Mouse (Mus musculus) heart, adult 2 months (tissue): Measurements from ENCODE around the gene Polr3c. TPM values are rescaled to one million over a fixed set of nuclear protein-coding genes. Genes with fewer than 3 reads are reported as not detected.
A peak's percentile ranks its signal among the peaks of the same experiment; 100 is the strongest.

ENCODE experiments used
- DNase-seq, 2 experiments: peaks; one replicate each; pipeline ENCODE4 v3.0.0; 2021
- H3K27ac ChIP-seq: fragments of 200-600 bp; 2 replicates; pipeline ENCODE4 v1.8.1; 2022
- H3K27me3 ChIP-seq: fragments of 200-500 bp; 2 replicates; pipeline ENCODE4 v1.6.1; 2012; ENCODE audit warnings: mild to moderate bottlenecking, low read length, inconsistent platforms, mixed read lengths; ENCODE audit not compliant: control insufficient read depth, insufficient read depth
- H3K36me3 ChIP-seq: fragments of 200-500 bp; 2 replicates; pipeline ENCODE4 v1.6.1; 2012; ENCODE audit warnings: low read length, inconsistent platforms; ENCODE audit not compliant: control insufficient read depth, insufficient read depth
- H3K4me1 ChIP-seq: fragments of 200-500 bp; 2 replicates; pipeline ENCODE4 v1.6.1; 2011; ENCODE audit warnings: low read length; ENCODE audit not compliant: control insufficient read depth, insufficient read depth
- H3K4me3 ChIP-seq: fragments of 200-600 bp; 2 replicates; pipeline ENCODE4 v1.8.1; 2022
- H3K79me2 ChIP-seq: fragments of 200-500 bp; replicated peaks from 2 replicates; pipeline ENCODE4 v1.6.1; 2012; ENCODE audit warnings: mild to moderate bottlenecking, inconsistent platforms, low read length, moderate library complexity, mixed read lengths; ENCODE audit not compliant: control insufficient read depth, insufficient read depth
- H3K9ac ChIP-seq: fragments of 200-500 bp; 2 replicates; pipeline ENCODE4 v1.6.1; 2012; ENCODE audit warnings: low read depth, mild to moderate bottlenecking, control low read depth, inconsistent platforms, low read length, mixed read lengths
- CTCF ChIP-seq: fragments of 200-600 bp; IDR thresholded peaks from 2 replicates; pipeline ENCODE4 v1.8.1; 2022; ENCODE audit warnings: antibody characterized with exemption, mild to moderate bottlenecking, moderate library complexity
- EP300 ChIP-seq: fragments of 200-500 bp; IDR thresholded peaks from 2 replicates; pipeline ENCODE4 v1.6.1; 2011; ENCODE audit warnings: low read depth, low read length, control low read depth; ENCODE audit not compliant: insufficient read depth
- POLR2A ChIP-seq: fragments of 200-500 bp; IDR thresholded peaks from 2 replicates; pipeline ENCODE4 v1.6.1; 2011; ENCODE audit warnings: mild to moderate bottlenecking, low read depth, low read length, control low read depth; ENCODE audit not compliant: insufficient read depth
- WGBS: fragments of 180-500 bp; shearing (Covaris S2); methylation state at CpG from one replicate; pipeline ENCODE4 v1.1.7; 2018; 5-methylcytosine and 5-hydroxymethylcytosine counted together
- intact Hi-C: fragments of 180-260 bp; cut with DNase I; formaldehyde crosslinking; loops from one replicate; pipeline ENCODE4 v1.15.1; 2025
- polyA plus RNA-seq: library from polyadenylated mRNA; depleted of rRNA; stranded (reverse); fragments of >200 nt; gene quantifications from 2 replicates; pipeline ENCODE4 v1.2.3, GENCODE M21; 2012
- total RNA-seq, 2 experiments: library from RNA; stranded (reverse); gene quantifications; 2 replicates each; pipeline ENCODE4 v1.2.3; 2021

Gene Polr3c
- total and polyA plus RNA-seq, 3 experiments = 21.2 to 24.4 (median 22.4) TPM

DNA sequence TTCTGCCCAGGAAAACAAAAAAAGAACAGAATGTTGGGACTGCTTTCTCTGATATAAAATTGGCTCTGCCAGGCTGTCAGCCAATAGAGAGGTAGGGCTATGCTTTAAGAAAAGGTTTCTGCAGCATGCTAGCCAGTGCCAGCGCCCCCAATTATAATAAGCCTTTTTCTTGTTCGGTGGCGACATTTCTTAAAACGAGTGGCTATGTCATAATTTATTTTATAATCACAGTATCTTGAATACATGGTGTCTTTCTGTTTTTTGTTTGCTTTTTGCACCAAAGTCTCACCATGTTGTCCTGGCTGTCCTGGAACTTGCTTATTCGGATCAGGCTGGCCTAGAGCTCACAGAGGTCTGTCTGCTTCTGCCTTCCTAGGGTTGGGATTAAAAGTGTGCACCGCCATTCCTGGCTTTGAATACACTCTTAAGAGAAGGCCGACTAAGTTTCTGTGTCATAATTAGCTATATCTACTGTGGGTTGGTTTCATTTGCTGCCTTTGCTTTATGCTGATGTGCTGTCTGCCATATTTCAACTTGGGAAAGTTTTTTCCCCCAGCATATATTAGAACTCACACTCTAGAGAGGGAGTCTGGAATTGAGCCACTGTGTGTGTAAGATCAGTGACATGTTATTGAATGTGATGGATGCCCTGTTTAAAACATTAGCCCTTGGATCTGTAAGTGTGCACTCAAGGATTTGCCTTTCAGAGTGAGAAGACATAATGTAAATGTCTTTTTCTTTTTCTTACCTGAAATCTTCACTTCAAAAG lies 1.4 kb upstream of the Polr3c start:
- no peak for DNase-seq
- H3K9ac ChIP-seq = peak overlapping the region; percentile 96; the same call in 1 of the 2 replicates
- H3K27ac ChIP-seq = peak overlapping the region; percentile 90
- no peaks in the 10 kb centered on the region for H3K27me3 ChIP-seq
- intact Hi-C loops = loop anchor here (5.0 kb wide), 2 partner anchors 33 to 83 kb away; no protein-coding TSS in a partner anchor
- H3K4me1 ChIP-seq = peaks cover 2% of the 10 kb centered on the region
- H3K36me3 ChIP-seq = peaks cover 13% of the 10 kb centered on the region
- TF ChIP-seq CTCF (no peak), EP300 (no peak), POLR2A (no peak)
- WGBS = 34% methylated on average over 7 of the region's 7 CpGs
- peaks cover 11% of the 10 kb centered on the region for H3K79me2 ChIP-seq
- H3K4me3 ChIP-seq = peak overlapping the region; percentile 98

DNA sequence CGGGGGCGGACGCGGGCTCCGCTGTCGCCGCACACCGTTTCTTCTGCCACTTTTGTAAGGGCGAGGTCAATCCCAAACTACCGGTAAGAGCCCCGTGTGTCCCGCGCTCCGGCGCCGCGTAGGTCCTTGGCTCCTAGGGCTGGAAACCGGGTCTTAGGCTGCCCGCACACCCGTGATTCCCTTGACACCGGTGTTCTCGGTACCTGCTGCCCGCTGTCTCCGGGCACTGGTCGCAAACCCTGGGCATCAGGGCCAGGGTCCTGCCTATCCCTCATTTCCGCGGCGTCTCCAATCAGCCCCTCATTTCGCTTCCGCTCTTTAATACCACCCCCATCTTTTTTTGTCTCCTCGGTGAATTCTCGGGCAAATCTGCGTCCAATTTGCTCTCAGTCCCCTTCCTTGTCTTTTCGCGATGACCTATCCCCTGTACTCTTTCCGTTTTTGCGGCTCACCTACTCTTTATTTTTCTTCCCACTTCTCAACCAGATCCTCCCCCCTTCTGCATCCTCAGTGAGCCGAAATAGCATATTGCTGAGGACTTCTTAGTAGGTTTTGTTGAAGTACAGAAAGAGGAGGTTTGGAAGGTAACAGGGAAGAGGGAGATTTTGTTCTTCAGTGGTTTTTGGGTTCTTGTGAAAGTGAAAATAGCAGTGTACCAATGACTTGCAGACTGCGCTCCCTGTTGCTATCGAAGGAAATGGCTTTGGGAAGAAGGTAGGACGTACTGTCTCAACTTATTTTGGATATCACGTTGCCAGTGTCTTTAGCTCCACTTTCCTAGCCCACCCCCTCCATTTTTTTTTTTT lies 603 bp upstream of the Polr3c start:
- TF ChIP-seq POLR2A = no peak
- no peak for TF ChIP-seq CTCF
- TF ChIP-seq EP300 = no peak
- peak overlapping the region; percentile 98 for H3K4me3 ChIP-seq
- H3K27me3 ChIP-seq = no peaks in the 10 kb centered on the region
- H3K36me3 ChIP-seq = peaks cover 12% of the 10 kb centered on the region
- peaks cover 11% of the 10 kb centered on the region for H3K79me2 ChIP-seq
- intact Hi-C loops = loop anchor here (5.0 kb wide), 2 partner anchors 34 to 84 kb away; no protein-coding TSS in a partner anchor
- H3K4me1 ChIP-seq = peaks cover 2% of the 10 kb centered on the region
- peak overlapping the region; percentile 96 for H3K9ac ChIP-seq
- WGBS = under 1% methylated on average over 42 of the region's 42 CpGs
- peak overlapping the region; percentile 90 for H3K27ac ChIP-seq
- no peak for DNase-seq

- peaks cover 2% of the 10 kb centered on the region for H3K4me1 ChIP-seq
- peaks cover 3% of the 10 kb centered on the region; the same call in 1 of the 2 replicates for H3K36me3 ChIP-seq
- no peak overlapping the region for H3K27ac ChIP-seq
- DNase-seq = no peak
- intact Hi-C loops = no loop called here
- no peaks in the 10 kb centered on the region for H3K79me2 ChIP-seq
- TF ChIP-seq CTCF = peak; percentile 55
- TF ChIP-seq POLR2A = no peak
- H3K27me3 ChIP-seq = no peaks in the 10 kb centered on the region
- 52% methylated on average over 14 of the region's 14 CpGs for WGBS
- H3K4me3 ChIP-seq = no peak overlapping the region
- H3K9ac ChIP-seq = no peak overlapping the region
Measured at GRCm38 (mm10) chr3:96719173-96719572, 8.3 kb downstream of the Polr3c start.

DNA sequence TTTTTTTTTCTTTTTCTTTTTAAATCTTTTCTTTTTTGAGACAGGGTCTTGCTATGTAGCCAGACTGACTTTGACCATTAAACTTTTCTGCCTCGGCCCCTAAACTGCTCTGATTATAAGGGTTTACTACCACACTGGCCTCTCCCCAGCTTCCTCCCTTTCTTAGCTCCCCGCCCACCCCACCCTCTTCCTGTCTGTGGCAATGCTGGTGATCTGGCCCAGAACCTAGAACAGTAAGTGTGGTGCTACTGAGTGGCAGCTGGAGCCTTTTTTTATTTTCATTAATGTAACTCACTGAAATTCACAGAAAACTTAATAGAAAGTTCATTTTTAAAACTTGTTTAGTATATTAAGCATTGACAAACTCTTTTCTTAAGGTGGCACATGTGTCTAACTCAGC lies 11.6 kb downstream of the Polr3c start:
- H3K27ac ChIP-seq = peak overlapping the region; percentile 78
- no peak for DNase-seq

GRCm38 (mm10) chr3:96714286-96714685 lies 13.1 kb downstream of the Polr3c start:
- no peak for DNase-seq
- Histone ChIP-seq H3K27me3 (no peaks in the 10 kb centered on the region), H3K79me2 (no peaks in the 10 kb centered on the region), H3K27ac (no peak overlapping the region), H3K9ac (no peak overlapping the region), H3K36me3 (peaks cover 3% of the 10 kb centered on the region; the same call in 1 of the 2 replicates), H3K4me3 (no peak overlapping the region), H3K4me1 (peaks cover 2% of the 10 kb centered on the region)
- intact Hi-C loops = no loop called here
- TF ChIP-seq POLR2A (no peak), EP300 (no peak), CTCF (no peak)
- WGBS = 72% methylated on average over 5 of the region's 5 CpGs

More for the DNA sequence above, 11.6 kb downstream of the Polr3c start:
- Histone ChIP-seq H3K4me1 (peaks cover 2% of the 10 kb centered on the region), H3K79me2 (no peaks in the 10 kb centered on the region), H3K4me3 (no peak overlapping the region), H3K27me3 (no peaks in the 10 kb centered on the region), H3K9ac (no peak overlapping the region), H3K36me3 (peaks cover 3% of the 10 kb centered on the region; the same call in 1 of the 2 replicates)
- WGBS = 51% methylated on average over 2 of the region's 2 CpGs
- no peak for TF ChIP-seq CTCF
- intact Hi-C loops = no loop called here
